Mouse (Mus musculus): ENCODE measurements around the gene Mars. TPM values are rescaled to one million over a fixed set of nuclear protein-coding genes. Genes with fewer than 3 reads are reported as not detected.
"Not testable (repeated sequence)": the region's sequence is repeated elsewhere in the genome, so short reads cannot be mapped to it uniquely, and the experiment has no call there.

The Mars gene
- total RNA-seq, 2 experiments from 2014 or later: 85.5 to 89.5 TPM

- peak; percentile 49 to 76 for DNase-seq (ENCODE audit: low spot score in 2 of 2)
These were observed 27.5 kb upstream of the Mars start for GRCm38 (mm10) chr10:127338930-127339682.

GRCm38 (mm10) chr10:127337536-127338099 is 26.0 kb upstream of the Mars start:
- DNase-seq (ENCODE audit: low spot score in 2 of 2): no peak

GRCm38 (mm10) chr10:127336952-127337351 is 25.4 kb upstream of the Mars start:
- no peak for DNase-seq (ENCODE audit: low spot score in 2 of 2)

DNA sequence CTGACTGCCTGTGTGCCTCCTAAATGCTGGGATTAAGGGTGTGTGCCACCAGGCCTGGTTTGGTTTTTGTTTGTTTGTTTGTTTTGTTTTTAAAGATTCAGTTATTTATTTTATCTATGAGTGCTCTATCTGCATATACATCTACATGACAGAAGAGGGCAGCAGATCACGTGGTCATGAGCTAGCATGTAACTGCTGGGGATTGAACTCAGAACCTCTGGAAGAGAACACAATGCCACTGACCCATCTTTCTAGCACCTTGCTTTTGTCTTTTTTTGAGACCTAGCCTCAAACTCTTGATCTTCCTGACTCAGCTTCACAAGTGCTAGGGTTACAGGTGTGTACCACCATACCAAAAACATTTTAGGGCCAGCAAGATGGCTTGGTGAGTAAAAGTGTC is 23.7 kb upstream of the Mars start:
- DNase-seq (ENCODE audit: low spot score in 2 of 2): no peak

DNA sequence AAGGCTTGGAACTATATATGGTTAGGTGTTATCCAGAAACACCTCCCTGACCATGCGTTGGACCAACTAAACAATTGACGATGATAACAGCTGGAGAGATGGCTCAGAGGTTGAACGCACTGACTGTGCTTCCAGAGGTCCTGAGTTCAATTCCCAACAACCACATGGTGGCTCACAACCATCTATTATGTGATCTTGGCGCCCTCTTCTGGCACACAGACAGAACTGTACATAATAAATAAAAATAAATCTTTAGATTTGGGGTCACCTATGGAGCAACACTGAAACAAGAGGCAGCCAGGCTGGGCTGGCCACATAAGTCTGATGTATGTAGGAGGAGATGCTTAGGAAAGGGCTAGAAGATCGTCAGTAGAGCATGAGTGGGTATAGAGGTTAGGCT is 21.6 kb upstream of the Mars start:
- DNase-seq (ENCODE audit: low spot score in 2 of 2): no peak

DNA sequence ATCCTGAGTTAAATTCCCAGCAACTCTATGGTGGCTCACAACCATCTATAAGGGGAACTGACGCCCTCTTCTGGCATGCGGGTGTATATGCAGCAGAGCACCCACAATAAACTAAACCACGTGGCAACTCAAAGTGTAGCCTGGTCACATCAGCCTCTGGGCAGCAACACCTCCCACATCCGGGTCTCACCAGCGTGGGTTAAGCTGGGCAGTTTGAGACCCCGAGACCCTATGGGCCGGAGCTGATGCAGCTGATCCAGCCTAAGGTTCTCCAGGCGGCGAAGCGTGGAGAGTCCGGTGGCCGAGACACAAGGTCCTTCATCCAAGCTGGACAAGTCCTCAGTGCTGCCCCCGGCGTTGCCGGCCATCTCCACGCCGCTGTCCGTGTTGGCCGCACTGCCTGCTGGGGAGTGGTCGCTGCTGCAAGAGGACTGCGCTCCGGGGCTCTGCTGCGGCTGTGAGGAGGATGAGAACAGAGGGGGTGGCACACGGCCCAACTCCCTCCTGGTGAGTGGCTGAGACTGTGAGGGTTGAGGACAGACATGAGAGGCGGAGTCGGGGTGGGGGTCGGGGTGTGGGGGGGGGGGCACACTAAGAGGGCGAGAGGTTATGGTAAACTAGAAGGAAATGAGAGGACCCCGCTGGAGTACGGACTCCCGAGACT is 20.8 kb upstream of the Mars start:
- DNase-seq (ENCODE audit: low spot score in 2 of 2): no peak

DNA sequence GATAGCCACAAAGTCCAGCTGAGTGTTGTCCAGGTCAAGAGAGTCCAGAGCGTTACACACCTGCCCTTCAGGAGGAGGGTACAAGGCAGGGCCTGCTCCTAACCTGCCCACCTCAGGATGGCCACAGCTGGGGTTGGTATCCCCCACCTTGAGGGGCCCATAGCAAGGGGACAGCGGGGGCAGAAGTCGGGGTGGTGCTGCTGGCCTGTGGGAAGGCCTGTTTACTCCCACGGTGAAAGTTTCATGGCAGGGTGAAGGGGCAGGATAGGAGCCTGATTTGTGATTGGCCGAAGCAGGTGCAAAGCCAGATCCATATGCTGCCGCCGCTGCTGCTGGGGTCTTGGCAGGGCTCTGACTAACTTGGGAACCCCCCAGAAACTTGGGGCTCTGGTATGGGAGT is 18.6 kb upstream of the Mars start:
- DNase-seq (ENCODE audit: low spot score in 2 of 2): no peak

GRCm38 (mm10) chr10:127327461-127328145 is 16.0 kb upstream of the Mars start:
- no peak for DNase-seq (ENCODE audit: low spot score in 2 of 2)

DNA sequence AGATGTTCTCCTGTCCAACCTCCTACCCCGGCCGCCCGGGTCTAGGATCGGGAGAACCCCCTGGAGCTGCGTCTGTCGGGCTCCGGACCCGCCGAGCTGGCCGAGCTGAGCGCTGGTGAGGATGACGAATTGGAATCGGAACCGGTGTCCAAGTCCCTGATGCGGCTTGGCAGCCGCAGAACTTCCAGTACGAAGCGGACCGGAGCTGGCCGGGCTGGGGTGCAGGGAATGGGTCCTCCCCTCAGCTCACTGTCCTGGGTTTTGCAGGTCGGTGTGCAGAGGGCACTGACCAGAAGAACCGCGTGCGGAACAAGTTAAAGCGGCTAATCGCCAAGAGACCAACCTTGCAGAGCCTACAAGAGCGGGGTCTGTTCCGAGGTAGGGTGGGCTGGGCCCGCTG is 15.2 kb upstream of the Mars start:
- no peak for DNase-seq (ENCODE audit: low spot score in 2 of 2)

DNA sequence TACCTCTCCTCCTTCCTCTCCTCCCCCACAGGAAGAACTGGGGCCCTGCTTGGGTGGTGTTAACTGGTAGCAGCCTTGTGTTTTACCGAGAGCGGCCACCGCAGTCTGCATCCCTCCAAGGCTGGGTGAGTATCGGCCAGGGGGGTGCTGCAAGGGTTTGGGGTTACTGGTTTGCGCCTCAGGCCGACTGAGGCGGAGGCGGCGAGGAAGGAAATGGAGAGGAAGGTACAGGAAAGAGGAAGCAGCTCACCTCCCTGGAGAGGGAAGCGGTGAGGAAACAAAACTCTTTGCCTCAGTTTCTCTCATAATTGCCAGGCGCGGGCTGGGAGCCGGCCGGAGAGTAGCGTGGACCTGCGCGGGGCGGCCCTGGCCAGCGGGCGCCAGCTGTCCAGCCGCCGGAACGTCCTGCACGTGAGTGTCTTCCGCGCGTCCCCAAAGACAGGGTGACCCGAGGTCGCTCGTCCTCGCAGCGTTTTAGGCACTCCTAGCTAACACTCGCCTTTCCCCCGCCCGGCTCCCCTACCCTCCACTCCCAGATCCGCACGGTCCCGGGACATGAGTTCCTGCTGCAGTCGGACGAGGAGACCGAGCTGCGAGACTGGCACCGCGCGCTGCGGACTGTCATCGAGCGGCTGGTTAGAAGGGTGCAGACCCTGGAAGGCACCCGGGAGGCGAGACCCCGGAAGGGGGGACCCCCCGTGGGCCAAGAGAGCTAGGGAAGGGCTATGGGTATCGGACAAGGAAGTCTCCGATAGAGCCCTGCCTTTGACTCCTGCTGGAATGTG is 14.6 kb upstream of the Mars start:
- no peak for DNase-seq (ENCODE audit: low spot score in 2 of 2)

GRCm38 (mm10) chr10:127325454-127326016 is 13.9 kb upstream of the Mars start:
- no peak for DNase-seq (ENCODE audit: low spot score in 2 of 2)

GRCm38 (mm10) chr10:127324495-127324894 is 12.9 kb upstream of the Mars start:
- DNase-seq (ENCODE audit: low spot score in 2 of 2): no peak

- no peak for DNase-seq (ENCODE audit: low spot score in 2 of 2)
These were observed 11.7 kb upstream of the Mars start for GRCm38 (mm10) chr10:127323131-127323855.

- no peak for DNase-seq (ENCODE audit: low spot score in 2 of 2)
These were observed 11.1 kb upstream of the Mars start for GRCm38 (mm10) chr10:127322669-127323068.

- DNase-seq (ENCODE audit: low spot score in 2 of 2): no peak
These were observed 10.6 kb upstream of the Mars start for GRCm38 (mm10) chr10:127322178-127322577.

DNA sequence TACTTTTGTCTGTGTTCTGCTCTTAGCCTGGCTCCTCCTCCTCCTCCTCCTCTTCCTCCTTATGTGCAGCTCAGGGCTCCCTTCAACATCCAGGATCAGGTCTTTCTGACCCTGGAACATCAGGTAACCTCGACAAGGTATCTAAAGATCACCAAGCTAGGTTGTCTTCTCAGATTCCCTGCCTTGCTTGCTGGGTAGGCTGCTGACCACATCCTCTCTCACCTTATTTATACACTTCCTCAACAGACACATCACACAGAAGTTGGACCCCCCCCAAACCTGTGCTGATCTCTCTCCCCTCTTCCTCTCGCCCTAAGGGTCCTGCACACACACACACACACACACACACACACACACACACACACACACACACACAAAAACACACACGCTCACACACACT is 10.0 kb upstream of the Mars start, which contains the start of gene Arhgap9:
Arhgap9 (plus strand) TSS at position 344 of the 400 bp plus-strand sequence.
- no peak for DNase-seq (ENCODE audit: low spot score in 2 of 2)

- DNase-seq (ENCODE audit: low spot score in 2 of 2): no peak
These were observed 8.4 kb upstream of the Mars start for GRCm38 (mm10) chr10:127319969-127320368.

DNA sequence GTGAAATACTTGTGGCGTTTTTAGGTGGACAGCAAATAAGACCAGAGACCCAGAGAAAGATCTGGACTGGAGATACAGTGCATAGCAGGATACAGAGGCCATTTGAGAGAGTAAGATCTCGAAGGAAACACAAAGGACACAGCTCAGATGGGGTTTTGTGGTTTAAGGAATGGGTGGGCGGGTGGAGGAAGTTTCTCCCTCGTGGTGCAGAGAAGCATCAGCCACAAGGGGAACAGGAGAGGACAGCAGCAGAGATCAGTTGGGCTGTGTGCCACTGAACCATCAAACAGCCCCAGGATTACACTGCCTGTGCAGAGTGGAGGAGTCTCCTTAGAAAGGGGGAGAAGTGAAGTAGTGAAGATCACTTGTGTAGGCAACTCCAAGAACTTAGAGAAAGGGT is 6.4 kb upstream of the Mars start:
- no peak for DNase-seq (ENCODE audit: low spot score in 2 of 2)

DNA sequence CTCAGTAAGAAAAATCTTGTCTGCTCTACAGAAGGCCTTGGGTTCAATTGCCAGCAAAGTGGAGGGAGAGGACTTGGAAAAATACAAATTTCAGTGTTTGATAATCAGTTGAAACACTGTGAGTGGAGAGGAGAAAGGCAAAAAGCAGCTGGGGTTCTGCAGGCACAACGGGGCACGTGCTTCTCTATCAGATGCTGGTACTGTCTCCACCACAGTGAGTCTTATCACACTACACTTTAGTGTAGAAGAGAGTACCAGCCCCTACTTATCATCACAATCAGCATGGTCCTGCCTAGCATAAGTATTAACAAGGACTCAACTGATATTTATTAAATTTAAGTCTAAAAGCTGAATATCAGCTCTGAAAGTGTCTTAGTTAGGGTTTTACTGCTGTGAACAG is 5.7 kb upstream of the Mars start:
- DNase-seq (ENCODE audit: low spot score in 2 of 2): no peak

GRCm38 (mm10) chr10:127314950-127315349 is 3.4 kb upstream of the Mars start:
- DNase-seq (ENCODE audit: low spot score in 2 of 2): not testable (repeated sequence)
